Mouse (Mus musculus) c-Kit-positive CD71-positive TER-119-negative erythroid progenitor cells, embryonic 14.5 days (primary cell): ENCODE data around the gene Tspan18.

Experiments used
- DNase-seq: peaks from one replicate; pipeline ENCODE4 v3.0.0-alpha.2; 2013; ENCODE audit warnings: low read depth

Gene Tspan18

GRCm38 (mm10) chr2:93217015-93217414 lies 117.3 kb downstream of the Tspan18 start:
- DNase-seq = peak; percentile 23

- DNase-seq = no peak
These were observed 118.5 kb downstream of the Tspan18 start for GRCm38 (mm10) chr2:93215790-93216189.

GRCm38 (mm10) chr2:93214192-93214591 lies 120.1 kb downstream of the Tspan18 start:
- DNase-seq = no peak

- no peak for DNase-seq
These were observed 121.4 kb downstream of the Tspan18 start for GRCm38 (mm10) chr2:93212865-93213264.

GRCm38 (mm10) chr2:93212386-93212785 lies 121.9 kb downstream of the Tspan18 start:
- DNase-seq = no peak

- DNase-seq = no peak
These were observed 128.2 kb downstream of the Tspan18 start for GRCm38 (mm10) chr2:93206126-93206525.

- no peak for DNase-seq
These were observed 129.7 kb downstream of the Tspan18 start for GRCm38 (mm10) chr2:93204571-93204970.

- DNase-seq = no peak
These were observed 130.6 kb downstream of the Tspan18 start for GRCm38 (mm10) chr2:93203682-93204081.

GRCm38 (mm10) chr2:93202782-93203181 lies 131.5 kb downstream of the Tspan18 start:
- no peak for DNase-seq

GRCm38 (mm10) chr2:93201997-93202396 lies 132.3 kb downstream of the Tspan18 start:
- no peak for DNase-seq

GRCm38 (mm10) chr2:93200681-93201340 lies 133.5 kb downstream of the Tspan18 start:
- no peak for DNase-seq

- peak; percentile 42 for DNase-seq
These were observed 134.8 kb downstream of the Tspan18 start for GRCm38 (mm10) chr2:93199531-93199974.

- peak; percentile 70 for DNase-seq
These were observed 135.5 kb downstream of the Tspan18 start for GRCm38 (mm10) chr2:93198846-93199245.

- DNase-seq = no peak
These were observed 140.5 kb downstream of the Tspan18 start for GRCm38 (mm10) chr2:93193806-93194205.

- DNase-seq = no peak
These were observed 141.6 kb downstream of the Tspan18 start for GRCm38 (mm10) chr2:93192671-93193080.

- no peak for DNase-seq
These were observed 142.1 kb downstream of the Tspan18 start for GRCm38 (mm10) chr2:93192182-93192560.

GRCm38 (mm10) chr2:93191488-93192181 lies 142.7 kb downstream of the Tspan18 start:
- no peak for DNase-seq

- no peak for DNase-seq
These were observed 143.4 kb downstream of the Tspan18 start for GRCm38 (mm10) chr2:93190771-93191487.

- DNase-seq = no peak
These were observed 145.4 kb downstream of the Tspan18 start for GRCm38 (mm10) chr2:93188761-93189458.

- DNase-seq = no peak
These were observed 146.1 kb downstream of the Tspan18 start for GRCm38 (mm10) chr2:93188020-93188760.

- no peak for DNase-seq
These were observed 146.8 kb downstream of the Tspan18 start, which contains the start of gene Trp53i11 for GRCm38 (mm10) chr2:93187323-93187996. Gene Trp53i11 (plus strand): TSS chr2:93187548.
